Mouse (Mus musculus) inflammation-experienced regulatory T-cells (primary cell): ENCODE results near the gene Prok2. TPM values are rescaled to one million over a fixed set of nuclear protein-coding genes. Genes with fewer than 3 reads are reported as not detected.

Source experiments
- polyA plus RNA-seq, 2 experiments: library from polyadenylated mRNA; unstranded; fragments of 100-300 nt; shearing (Covaris generic); gene quantifications; one replicate each; pipeline ENCODE4 v1.2.1; 2017

Gene Prok2
- polyA plus RNA-seq, result 1 to 10 TPM in 1 of 2 experiments, not detected in 1; 1.1 TPM

DNA sequence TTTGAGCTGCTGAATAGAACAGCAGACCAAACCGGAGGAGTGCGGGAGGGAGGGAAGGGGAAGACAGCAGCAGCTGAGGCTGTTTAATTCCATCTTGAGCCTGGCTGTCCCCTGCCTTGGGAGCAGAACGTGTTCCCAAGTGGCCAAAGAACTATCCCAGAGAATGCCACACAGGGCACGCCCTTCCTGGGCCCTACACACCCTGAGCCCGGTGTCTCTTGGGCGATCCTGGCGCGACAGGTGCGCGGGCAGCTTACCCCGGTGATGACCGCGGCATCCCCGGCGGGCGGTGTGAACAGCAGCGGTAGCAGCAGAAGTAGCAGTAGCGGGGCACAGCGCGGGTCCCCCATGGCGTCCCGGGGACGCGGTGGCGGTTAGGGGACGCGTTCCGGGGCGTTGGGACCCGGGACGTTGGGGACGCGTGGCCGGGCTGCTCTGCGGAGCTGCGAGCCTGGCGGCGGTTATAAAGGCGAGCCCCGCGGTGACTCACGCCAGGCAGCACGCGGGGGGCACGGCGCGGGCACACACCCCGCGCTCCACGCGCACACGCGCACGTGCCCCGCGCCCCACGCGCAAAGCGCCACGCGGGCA, at the start of gene Prok2:
Gene Prok2 (minus strand): TSS at position 422 of the 591 bp plus-strand sequence.

DNA sequence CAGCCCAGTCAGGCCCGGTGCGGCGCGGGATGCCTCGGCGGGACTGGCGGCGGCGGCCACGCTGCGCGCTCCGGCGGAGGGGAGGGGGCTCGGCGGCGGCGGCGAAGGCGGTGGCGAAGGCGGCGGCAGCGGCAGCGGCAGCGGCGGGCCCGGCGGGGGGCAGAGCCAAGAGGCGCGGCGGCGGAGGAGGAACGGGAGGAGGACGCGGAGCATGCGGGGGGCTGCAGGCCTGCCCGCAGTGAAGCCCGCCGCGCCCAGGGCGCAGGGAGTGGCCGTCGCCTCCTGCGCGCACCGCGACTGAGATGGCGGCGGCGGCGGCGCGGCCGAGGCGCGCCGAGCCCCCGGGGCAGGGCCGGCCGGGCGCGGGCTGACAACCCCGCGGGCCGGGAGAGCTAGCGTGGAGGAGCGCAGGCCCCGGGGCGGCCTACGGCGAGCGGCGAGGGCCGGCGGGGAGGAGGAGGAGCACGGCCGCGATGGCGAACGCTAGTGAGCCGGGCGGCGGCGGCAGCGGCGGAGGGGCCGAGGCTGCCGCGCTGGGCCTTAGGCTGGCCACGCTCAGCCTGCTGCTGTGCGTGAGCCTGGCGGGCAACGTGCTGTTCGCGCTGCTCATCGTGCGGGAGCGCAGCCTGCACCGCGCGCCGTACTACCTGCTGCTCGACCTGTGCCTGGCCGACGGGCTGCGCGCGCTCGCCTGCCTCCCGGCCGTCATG, 33.8 kb downstream of the Prok2 start, which contains the start of gene Gpr27:
Gene Gpr27 (plus strand): TSS at position 474 of the 710 bp plus-strand sequence.

GRCm38 (mm10) chr6:99666318-99667171, 59.6 kb downstream of the Prok2 start, which contains the start of the genes Eif4e3 and Gm20696:
Gene Eif4e3, minus strand, starts transcription at chr6:99666771.
Gene Gm20696, minus strand, starts transcription at chr6:99666797.

Other genes with a start within 250 kb of the Prok2 start
- gene Foxp1, start 203.7 kb downstream of the Prok2 start, polyA plus RNA-seq, result 100 to 1,000 TPM; 271 to 359 TPM
- gene Eif4e3, start 59.6 kb downstream of the Prok2 start, polyA plus RNA-seq, result 10 to 100 TPM; 30.1 to 34.3 TPM
- 10 to 100 TPM; 10.8 to 14.4 TPM for gene Gm20696, start 59.6 kb downstream of the Prok2 start, polyA plus RNA-seq
- gene Gpr27, start 33.7 kb downstream of the Prok2 start, polyA plus RNA-seq, result not detected